Mouse (Mus musculus): Measurements from ENCODE around the gene Aqp7.
"Not testable (repeated sequence)": the region's sequence is repeated elsewhere in the genome, so short reads cannot be mapped to it uniquely, and the experiment has no call there.

The Aqp7 gene

DNA sequence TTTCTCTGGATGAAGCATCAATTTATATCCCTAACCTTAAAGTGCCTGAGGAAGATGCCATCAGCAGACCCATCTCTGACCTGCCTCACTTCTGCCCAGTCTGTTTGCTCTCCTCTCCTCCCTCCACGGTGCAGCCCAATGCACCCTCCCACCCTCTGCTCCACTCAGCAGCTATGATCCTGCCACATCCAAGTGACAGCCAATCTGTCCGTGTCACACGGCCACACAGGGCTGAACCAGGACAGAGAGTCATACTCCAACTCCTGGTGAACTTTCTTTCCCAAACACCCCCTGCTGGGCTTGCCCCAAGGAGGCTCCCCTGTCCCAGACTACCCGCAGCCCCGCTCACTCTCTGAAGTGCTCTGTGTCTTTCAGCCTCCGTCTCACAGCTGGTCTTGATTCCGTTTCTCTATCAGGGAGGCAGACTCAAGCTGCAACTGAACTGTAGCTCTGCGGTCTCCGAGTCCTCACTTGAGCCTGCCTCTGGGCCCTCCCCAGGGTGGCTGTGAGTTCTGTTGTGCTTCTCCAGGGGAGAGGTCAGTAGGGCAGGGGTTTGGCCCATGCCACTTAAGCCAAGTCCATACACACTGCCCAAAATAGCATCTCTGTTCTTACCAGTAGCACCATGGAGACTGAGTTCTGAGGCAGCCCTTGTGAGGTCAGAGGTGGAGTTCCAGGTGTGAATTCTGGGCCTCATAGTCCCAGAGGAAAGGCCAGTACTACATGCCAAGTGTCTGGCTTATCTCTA is at the start of gene Aqp7:
Gene Aqp7, minus strand, starts transcription at position 616 of the 748 bp plus-strand sequence.
- DNase-seq (ENCODE audit: low read depth): no peak

DNA sequence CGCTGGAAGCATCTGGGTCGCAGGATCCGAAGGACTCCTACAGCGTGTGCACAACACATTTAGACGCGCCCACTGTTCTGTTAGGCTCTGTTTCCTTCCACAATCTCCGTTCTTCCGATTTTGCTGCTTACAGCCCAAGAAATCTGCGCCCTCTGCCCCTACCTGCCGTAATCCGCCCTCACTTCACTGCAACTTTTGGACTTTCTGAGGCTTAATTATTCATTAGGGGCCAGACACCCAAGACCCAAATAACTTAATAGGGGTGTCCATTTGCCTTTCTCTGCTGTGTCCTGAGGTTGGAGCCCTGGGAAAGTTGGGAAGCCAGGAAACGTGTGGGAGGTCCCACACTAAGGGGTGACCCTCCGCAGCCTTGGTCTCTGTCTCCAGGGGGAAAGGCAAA is 49.4 kb upstream of the Aqp7 start:
- no peak for DNase-seq (ENCODE audit: low read depth)

DNA sequence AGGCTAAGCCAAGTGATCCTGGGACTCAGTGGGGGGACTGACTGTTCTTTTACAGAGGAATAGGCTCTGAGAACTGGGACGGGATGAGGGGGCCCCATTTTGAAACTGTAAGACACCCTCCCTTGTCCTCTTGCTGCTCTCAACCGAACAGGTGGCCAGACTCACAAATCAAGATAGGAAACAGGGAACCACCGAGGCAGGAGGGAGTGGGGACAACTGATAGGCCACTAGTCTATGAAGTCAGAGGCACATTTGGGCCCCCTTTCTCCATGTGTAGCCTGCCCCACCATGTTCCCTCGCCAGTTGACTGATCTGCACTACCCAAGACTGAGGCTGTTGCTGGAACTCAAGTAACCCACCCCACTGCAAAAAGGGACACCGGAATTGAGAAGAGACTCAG is 48.9 kb upstream of the Aqp7 start:
- no peak for DNase-seq (ENCODE audit: low read depth)

DNA sequence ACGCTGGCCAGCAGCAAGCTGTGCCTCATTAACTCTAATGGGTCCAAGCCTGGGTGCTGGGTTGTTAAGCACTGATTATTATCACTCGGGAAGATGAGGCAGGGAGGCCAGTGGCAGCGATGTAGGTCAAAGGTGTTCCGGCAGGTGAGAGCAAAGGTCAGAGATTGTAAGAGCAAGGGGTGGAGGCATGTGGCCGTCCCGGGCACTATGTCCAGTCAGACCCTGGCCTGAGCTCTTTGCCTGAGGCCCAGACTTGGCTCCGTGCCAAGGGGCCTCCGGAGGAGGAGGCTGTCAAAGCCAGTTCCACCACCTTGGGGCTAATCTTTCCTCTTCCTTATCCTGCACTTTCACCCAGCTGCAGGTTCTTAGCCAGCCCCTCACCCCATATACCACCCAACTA is 48.2 kb upstream of the Aqp7 start:
- no peak for DNase-seq (ENCODE audit: low read depth)

DNA sequence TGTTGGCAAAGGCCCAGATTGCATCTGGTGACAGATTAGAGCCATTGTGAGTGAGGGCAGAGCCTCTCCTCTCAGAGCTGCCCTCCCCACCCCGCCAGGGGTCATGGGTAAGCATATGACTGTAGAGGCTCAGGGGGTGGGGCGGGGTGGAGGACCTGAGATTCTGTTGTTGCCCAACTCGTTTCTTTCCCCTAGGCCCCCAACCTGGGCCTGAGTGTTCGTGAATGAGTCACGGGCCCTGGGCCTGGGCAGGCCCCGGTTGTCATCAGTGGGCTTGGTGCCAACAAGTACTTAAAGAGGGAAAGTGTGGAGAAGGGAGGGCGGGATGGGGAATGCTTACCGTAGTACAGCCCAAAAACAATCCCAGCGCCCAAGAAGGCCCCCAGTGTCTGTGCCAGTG is 46.4 kb upstream of the Aqp7 start:
- DNase-seq (ENCODE audit: low read depth): peak; percentile 83

DNA sequence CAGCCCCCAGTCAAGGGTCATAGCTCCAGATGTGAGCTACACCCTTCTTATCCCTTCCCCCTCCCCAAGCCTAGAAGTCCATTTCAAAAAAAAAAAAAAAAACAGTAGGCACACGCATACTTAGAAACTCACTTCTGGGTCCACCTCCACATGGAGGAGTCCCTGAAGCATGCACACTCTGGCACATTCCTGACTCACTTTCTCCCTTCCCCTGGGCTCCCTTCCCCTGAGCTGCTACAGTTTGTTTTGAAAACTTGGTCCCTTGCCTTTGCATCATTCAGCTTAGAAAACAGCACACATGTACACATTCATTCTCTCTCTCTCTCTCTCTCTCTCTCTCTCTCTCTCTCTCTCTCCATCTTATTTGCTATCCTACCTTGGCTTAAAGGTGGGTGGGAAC is 45.0 kb upstream of the Aqp7 start:
- no peak for DNase-seq (ENCODE audit: low read depth)

DNA sequence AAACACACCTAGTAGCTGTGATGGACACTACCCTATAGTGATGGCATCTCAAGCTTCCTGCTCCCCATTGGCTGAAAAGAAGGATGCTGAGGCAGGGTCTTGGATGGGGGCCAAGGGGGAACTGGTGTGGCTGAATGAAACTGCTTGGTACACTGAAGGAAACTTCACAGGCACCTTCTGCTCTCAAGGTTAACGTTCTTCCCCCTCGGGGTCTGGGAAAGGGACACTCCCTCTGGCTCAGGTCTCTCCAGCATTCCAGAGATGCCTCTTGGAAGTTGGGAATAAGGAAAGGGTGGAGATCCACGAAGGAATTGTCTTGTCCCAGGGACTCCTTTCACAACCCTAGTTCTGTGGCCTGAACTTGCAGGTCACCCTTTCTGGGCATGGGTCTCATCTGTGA is 43.5 kb upstream of the Aqp7 start:
- DNase-seq (ENCODE audit: low read depth): no peak

DNA sequence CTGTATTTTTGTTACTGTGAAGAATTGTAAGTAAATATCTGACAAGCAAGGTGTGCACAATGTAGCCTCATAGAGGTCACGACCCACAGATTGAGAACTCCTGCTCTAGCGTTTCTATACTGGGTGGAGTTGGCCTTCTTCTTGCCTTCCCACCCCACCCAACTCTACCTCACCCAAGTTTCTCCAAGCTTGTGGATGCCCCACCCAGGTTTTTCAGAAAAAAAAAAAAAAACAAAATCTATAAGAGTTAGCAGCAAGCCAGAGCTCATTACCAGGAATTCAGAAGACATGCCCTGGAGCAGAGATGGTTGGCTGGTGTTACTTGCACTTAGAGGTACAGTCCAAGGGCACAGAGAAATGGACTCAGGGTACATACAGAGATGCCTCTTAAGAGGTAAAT is 41.8 kb upstream of the Aqp7 start:
- no peak for DNase-seq (ENCODE audit: low read depth)

DNA sequence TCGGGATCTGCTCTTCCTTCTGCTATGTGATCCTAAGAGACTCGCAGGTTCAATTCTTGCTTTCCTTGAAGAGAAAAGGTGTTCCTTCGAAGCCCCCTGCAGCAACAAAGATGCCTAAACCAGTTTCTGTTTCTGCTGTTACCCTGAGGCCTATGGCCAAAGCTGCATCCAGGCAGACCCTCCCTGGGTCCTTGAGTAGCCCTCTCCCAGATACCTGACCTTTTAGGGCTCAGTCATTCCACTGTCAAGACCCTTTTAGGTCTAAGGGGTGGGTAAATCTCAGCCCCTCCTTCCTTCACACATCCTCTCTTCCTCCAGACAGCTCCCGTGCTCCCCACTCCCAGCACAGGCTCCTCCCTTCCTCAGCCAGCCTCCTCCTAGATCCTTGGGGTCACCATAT is 41.2 kb upstream of the Aqp7 start:
- DNase-seq (ENCODE audit: low read depth): no peak

DNA sequence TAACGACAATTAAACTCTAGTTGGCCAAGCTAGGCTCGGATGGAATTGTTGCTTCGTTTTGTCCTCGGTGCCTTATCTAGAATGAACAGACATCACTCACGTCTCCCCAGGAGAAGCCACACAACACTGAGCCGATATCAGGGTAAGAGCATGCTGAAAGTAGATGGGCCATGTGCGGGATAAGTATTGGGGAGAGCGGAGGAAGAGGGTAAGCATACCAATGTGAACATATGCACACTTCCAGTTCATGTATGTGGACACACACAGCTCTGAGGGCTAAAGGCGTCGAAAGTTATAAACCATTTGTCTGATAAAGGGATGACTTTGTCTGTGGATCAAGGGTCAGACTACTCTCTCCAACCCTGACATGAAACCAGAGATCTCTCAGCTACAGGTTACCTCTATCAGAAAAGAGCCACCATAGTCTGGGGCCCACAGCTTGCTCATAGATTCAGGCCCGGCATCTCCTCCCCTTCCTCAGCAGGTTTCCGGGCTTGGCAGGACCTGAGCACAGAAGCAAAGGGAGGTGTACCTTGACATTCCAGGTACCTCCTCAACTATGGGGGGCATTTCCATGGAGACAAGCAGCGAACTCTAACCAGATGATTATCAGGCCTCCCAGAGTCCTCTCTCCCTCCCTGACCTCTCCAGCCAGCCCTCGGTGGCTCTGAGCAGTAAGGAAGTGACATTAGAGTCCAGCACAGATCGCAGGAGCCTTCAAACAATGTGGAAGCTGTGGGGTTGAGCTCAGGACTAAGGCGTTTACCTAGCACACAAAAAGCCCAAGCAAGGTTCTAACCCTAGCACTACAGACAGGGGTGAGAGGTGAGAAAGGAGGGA is 39.7 kb upstream of the Aqp7 start:
- no peak for DNase-seq (ENCODE audit: low read depth)

DNA sequence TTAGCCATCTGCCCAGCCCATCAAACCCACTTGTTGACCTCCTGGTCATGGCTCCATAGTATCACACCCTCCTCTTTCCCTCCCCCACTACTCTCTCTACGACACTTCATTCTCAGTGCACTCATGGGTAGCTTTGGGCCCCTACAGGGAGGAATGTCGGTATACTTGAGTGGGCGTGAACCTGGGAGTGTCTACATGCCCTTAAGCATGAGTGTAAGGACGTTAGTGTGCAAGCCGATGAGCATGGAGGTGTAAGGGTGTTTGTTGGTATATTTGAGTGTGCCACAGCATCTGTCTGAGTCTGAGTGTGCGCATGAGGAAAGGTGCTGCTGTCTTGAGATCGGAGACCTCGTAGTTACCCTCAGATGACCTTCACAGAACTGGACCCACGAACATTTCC is 39.0 kb upstream of the Aqp7 start:
- DNase-seq (ENCODE audit: low read depth): no peak

DNA sequence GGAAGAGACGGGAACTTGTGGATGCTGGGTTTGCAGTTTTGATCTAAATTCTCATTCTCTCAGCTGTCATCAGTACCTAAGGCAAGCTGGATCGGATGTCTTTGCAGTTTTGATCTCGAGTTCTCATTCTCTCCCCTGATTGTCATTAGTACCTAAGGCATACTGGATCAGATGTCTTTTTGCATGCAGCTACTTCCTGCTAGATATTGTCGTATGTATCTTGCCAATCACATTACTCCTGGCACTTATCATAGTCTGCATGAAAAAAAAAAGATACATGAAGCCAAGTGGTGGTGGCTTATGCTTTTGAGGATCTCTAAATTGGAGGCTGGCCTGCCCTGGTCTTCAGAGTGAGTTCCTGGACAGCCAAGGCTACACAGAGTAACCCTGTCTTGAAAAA is 36.9 kb upstream of the Aqp7 start:
- DNase-seq (ENCODE audit: low read depth): no peak

DNA sequence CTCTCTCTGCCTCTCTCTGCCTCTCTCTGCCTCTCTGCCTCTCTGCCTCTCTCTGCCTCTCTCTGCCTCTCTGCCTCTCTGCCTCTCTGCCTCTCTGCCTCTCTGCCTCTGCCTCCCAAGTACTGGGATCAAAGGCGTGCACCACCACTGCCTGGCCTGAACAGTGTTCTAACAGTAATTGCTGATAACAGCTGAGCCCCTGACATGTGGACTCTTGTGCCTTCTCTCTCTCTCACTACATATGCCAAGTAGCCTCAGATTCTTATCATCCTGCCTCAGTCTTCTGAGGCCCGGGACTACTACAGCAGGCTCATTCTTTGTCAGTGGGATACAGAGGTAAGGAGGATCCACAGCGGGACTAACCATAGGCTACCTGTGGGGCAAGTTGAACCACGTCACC is 34.9 kb upstream of the Aqp7 start:
- DNase-seq (ENCODE audit: low read depth): not testable (repeated sequence)

DNA sequence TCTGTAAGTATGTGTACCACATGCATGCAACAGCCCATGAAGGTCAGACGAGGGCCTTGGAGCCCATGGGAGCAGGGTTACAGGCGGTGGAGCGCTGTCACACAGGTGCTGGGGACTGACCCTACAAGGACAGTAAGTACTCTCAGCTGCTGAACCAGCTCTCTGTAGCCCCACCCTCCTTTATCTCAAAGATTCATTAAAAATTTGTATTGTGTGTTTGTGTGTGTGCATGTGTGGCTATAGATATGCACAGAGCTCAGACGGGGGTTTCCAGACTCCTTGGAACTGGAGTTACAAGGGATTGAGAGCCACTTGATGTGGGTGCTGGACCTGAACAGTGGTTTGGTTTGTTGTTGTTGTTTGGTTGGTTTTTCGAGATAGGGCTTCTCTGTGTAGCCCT is 33.8 kb upstream of the Aqp7 start:
- DNase-seq (ENCODE audit: low read depth): no peak

DNA sequence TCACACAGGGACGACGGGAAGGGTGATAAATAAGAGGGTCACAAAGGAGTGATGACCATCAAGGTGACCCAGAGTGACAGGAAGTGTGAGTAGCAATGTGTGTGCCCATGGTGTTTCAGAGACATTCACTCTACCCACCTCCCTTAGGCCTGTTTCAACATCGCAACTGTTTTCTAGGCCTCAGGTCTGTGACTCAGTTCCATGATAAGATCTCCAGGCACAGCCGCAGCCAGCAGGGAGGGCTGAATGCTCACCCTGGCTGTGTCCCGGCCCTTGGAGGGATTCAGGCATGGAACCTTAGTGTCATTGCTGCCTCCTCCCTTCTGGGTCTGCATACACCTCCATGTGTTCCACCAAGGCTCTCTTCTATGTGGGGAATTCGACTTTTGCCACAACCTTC is 30.8 kb upstream of the Aqp7 start:
- DNase-seq (ENCODE audit: low read depth): peak; percentile 96

DNA sequence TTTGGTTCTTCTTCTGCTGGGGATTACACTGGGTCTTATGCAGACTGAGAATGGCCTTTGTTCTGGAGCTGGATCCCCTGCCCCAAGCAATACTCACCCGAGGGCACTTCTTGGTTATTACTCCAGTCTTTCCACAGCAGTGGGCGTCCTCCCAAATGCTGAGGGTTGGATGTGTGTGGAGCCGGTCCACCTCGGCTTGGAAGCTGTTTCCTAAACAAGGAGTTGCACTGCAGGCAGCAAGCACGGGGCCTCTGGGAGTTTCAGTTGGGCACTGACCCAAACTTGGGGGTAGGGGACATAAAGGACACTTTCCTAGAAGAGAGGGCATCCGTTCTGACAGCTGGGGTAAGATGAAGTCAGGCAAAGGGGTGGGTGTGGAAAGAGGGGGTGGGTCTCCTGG is 26.5 kb upstream of the Aqp7 start:
- no peak for DNase-seq (ENCODE audit: low read depth)

DNA sequence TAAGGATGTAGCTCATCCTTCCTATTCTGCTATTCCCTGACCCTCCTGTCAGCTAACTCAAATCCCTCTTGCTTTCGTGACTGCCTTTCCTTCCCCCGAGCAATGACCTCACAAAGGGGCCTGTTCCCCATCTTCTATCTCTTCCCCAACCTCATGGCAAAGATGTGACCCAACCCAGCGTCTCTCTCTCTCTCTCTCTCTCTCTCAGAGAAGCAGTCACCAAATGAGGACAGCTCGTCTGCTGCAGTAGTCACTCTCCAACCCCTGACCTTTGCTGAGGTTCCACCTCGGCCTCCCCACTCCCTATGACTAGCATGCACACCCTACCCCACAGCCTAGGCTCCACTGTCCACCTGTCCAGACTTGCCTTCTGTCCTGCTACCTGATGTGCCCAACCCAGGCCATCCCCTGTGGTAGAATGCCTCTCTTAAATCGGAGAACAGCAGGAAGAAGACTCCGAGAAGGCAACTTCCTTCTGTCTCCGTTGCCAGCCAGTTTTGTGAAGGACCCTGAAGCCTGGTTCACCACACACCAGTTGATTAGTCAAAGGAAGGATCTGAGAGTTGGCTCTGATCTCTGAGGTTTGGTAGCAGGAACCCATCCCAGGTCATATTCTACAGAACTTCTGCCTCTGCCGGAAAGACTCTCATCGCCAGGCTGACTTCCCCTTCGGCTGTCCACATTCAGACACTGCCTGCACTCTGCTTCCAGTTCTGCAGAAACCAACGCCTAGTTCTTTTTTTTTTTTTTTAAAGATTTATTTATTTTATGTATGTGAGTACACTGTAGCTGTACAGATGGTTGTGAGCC is 25.3 kb upstream of the Aqp7 start:
- peak; percentile 87 for DNase-seq (ENCODE audit: low read depth)

DNA sequence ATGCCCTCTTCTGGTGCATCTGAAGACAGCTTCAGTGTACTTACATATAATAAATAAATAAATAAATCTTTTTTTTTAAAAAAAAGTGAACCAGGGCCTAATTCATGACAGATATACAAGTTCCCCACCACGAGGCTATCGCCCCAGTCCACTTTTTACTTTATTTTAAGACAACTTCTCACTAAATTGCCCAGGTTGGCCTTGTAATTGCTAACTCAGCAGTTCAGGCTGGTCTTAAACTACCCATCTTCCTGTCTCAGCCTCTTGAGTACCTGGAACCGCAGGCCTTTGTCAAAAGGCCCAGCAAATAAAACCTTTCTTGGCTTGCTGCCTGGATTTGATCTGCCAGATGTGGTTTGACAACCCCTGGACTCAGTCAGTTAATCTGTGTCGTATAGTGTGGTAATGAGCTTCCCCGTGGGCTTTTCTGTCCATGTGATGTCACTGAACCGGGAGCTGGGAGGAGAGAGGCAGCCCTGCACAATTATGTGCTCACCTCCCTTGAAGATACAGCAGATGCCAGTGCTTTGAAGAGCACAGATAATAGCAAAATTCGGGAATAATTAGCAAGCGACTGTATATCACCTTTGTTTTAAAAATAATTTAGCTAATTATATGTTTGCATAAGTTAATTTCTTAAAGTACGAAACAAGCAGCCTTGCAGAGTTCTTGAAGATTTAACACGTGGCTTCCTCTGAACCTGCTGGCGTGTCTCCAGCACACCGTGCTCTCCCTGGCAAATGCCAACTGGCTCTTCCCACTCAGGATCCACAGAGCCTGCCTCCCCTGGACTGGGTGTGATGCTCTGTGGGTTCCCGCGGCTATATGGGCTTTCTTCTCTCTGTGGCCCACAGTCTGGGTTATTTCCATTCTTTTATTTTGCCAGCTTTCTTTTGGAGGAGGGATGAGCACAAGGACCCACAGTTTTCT is 23.8 kb upstream of the Aqp7 start:
- DNase-seq (ENCODE audit: low read depth): peak; percentile 35

DNA sequence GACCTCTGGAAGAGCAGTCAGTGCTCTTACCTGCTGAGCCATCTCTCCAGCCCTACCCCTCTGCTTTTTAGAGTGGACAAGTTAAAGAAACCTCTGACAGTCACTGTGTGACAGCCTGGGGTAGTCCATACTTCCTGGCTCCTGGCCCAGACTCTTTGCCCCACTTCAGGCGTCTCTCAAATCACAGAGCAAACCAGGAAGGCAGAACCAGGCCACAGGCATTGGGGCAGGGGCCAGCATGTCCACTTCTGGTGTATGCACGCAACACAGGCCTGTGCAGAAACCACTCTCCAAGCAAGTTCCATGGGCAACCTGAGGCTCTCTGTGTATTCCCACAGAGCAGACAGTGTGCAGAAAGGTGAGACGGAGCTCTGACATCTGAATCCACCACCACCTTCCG is 17.3 kb upstream of the Aqp7 start:
- no peak for DNase-seq (ENCODE audit: low read depth)

DNA sequence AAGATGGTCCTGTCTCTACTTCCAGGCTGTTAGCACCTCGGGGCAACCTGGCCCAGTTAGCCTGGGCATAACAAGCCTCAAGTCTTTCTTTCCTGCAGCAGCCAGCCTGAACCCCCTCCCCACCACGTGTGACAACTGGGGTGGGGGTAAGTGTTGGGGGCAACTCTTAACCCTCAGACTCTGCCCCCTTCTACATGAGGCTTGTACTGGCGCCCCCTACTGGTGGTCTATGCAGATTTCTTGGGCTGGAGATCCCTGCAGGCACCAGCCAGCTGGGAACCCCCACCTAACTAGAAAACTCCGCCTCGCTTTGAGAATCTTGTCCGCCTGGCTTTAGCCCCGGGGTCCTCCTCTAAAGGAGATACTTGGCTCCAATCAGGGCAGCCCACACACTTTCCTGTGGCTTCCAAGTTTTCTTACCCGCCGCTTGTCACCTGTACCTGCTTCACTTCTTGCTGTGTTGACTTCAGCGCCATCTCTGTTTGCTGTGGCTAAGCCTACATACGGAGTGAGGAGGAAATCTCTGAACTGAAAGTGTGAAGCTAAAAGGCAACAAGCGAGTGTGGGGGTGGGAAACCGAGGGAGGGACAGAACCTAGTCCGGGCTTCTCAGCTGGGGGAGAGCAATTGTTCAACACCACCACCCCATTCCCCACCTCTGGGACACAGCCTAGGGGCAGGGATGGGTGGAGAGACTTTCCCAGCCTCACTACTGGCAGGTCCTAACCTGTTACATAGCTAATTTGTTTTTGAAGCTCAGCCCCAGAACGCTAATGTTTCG is 16.1 kb upstream of the Aqp7 start:
- DNase-seq (ENCODE audit: low read depth): no peak

DNA sequence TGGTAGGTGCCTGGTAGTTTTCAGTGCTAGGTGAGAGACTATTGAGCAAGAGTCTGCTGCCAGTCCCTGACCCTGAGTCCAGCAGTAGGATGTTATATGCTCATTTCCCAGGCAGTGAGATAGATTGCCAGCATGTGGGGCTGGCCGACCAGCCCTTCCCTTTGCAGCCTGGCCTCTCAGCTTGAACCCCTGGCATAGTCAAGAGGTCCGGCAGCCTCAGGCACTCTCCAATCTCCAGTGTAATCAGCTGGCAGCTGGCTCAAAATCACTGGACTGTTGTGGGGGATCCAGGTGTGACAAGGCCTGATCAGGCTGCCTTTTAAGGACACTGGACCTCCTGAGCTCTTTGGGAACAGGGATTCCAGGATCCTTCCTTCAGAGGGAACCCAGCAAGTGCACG is 15.4 kb upstream of the Aqp7 start:
- DNase-seq (ENCODE audit: low read depth): no peak
